Mouse (Mus musculus): ENCODE results near the gene Asrgl1.

The Asrgl1 gene

DNA sequence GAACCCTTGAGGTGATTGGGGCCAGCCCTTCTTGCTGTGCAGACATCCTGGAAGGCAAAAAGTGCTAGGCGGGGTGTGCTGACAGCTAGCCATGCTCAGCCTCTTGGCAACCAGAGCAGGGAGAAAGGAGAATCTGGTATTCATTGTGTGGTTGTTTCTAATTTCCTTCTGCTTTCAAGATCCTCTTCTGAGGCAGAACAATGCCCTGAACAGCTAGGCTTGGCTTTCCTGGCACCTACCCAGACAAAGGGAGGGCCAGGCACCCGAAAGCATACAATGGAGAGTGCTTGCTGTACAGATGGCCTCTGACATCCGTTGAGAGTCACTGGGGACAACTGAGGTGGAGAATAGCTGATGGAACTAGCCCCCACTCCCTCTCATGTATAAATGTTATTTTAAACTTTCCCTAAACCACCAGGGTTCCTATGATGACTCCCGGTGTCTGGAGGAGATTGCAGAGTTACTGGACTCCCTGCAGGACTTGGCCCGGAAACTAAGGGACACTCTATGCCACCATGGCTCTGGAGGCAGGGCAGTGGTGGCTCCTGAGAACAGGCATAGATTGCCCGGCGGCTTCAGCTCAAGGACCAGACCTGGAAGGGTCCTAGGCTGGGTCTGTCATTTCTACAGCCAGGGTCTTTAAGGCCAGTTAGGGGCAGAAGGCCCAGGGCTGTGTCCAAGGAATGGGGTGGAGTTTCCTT is 63.8 kb downstream of the Asrgl1 start:
- DNase-seq (ENCODE audit: low spot score in 2 of 2), result peak; percentile 17 to 38

DNA sequence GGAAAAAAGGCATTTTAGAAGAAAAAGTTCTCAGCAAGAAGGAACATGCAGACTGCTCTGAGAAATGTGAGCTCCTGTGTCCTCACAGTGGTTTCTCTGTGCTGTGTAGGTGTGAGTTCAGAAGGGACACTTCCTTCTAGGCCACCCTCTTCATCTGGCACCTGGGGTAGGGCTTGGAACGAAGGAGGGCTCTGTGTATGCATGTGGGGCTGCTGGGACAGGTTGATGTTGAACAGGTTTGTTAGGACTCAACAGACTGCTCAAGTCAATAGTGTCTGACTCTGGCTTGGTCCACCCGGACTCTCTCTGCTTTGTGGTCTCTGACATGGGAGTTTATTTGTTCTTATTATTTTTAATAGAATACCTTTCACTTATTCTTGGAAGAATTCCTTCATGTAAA is 65.1 kb downstream of the Asrgl1 start:
- DNase-seq (ENCODE audit: low spot score in 2 of 2), result no peak

GRCm38 (mm10) chr19:9069687-9070307 is 65.6 kb downstream of the Asrgl1 start:
- DNase-seq (ENCODE audit: low spot score in 2 of 2), result no peak

- DNase-seq (ENCODE audit: low spot score in 2 of 2), result no peak
These were observed 68.1 kb downstream of the Asrgl1 start for GRCm38 (mm10) chr19:9067292-9067691.

GRCm38 (mm10) chr19:9065621-9066561 is 69.5 kb downstream of the Asrgl1 start:
- DNase-seq (ENCODE audit: low spot score in 2 of 2), result peak; percentile 18 to 28

DNA sequence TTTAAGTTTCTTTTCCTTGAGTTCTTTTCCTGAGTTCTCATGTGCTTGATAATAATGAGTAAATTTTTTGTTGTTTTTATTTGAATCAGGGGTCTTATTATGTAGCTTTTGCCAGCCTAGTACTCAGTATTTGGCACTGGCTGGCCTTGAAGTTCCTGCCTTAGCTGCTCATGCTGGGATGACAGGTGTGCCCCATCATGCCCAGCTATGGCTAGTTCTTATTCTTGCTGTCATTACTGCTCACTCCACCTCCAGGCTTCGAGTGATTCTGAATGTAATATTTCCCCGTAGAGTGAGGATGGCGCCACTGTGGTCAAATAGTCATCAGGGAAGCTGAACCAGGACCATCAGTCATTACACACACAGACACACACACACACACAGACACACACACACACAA is 71.6 kb downstream of the Asrgl1 start:
- no peak for DNase-seq (ENCODE audit: low spot score in 2 of 2)

DNA sequence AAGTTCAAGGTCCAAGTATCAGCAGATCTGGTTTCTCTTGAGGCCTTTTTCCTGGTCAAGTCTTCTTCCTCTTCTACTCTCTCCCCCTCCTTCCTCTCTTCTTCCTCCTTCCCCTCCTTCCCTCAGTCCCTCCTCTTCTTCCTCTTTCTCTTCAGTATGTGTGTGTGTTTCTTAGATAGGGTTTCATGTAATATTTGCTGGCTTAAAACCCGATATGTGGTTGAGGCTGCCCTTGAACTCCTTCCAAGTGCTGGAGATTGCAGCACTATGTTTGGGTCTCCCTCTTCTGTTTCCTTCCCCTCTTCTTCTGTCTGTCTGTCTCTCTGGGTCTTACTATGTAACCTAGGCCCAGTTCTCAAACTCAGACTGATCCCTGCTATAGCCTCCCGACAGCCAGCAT is 72.6 kb downstream of the Asrgl1 start:
- DNase-seq (ENCODE audit: low spot score in 2 of 2), result no peak

- no peak for DNase-seq (ENCODE audit: low spot score in 2 of 2)
These were observed 74.1 kb downstream of the Asrgl1 start for GRCm38 (mm10) chr19:9061221-9061893.

GRCm38 (mm10) chr19:9060103-9060502 is 75.3 kb downstream of the Asrgl1 start:
- no peak for DNase-seq (ENCODE audit: low spot score in 2 of 2)
